Mouse (Mus musculus) c-Kit-positive CD71-positive TER-119-positive erythroid progenitor cells, embryonic 14.5 days (primary cell): ENCODE measurements around the gene Olfr419.

Experiments
- DNase-seq: peaks from one replicate; pipeline ENCODE4 v3.0.0-alpha.2; 2013; ENCODE audit warnings: low spot score

The Olfr419 gene

GRCm38 (mm10) chr1:174251961-174252360 lies at the start of gene Olfr419:
Gene Olfr419 (minus strand): TSS chr1:174252061.
- DNase-seq = no peak

- no peak for DNase-seq
Observed at GRCm38 (mm10) chr1:174270643-174271042, 18.8 kb upstream of the Olfr419 start.

GRCm38 (mm10) chr1:174269162-174269561 lies 17.3 kb upstream of the Olfr419 start:
- no peak for DNase-seq

- DNase-seq = no peak
Observed at GRCm38 (mm10) chr1:174267816-174268215, 16.0 kb upstream of the Olfr419 start.

- DNase-seq = no peak
Observed at GRCm38 (mm10) chr1:174250376-174250775, 1.5 kb downstream of the Olfr419 start.

- DNase-seq = no peak
Observed at GRCm38 (mm10) chr1:174247170-174247569, 4.7 kb downstream of the Olfr419 start.

- no peak for DNase-seq
Observed at GRCm38 (mm10) chr1:174246080-174246479, 5.8 kb downstream of the Olfr419 start.

GRCm38 (mm10) chr1:174244621-174245020 lies 7.2 kb downstream of the Olfr419 start:
- DNase-seq = no peak

GRCm38 (mm10) chr1:174239916-174240315 lies 11.9 kb downstream of the Olfr419 start:
- DNase-seq = no peak

- DNase-seq = no peak
Observed at GRCm38 (mm10) chr1:174216528-174217204, 35.2 kb downstream of the Olfr419 start.

- no peak for DNase-seq
Observed at GRCm38 (mm10) chr1:174215270-174216038, 36.4 kb downstream of the Olfr419 start.

GRCm38 (mm10) chr1:174212286-174212685 lies 39.6 kb downstream of the Olfr419 start:
- no peak for DNase-seq

GRCm38 (mm10) chr1:174204699-174205098 lies 47.2 kb downstream of the Olfr419 start:
- no peak for DNase-seq
